Mouse (Mus musculus) liver, embryonic 11.5 days (tissue): ENCODE data around the gene Dph6. TPM values are rescaled to one million over a fixed set of nuclear protein-coding genes. Genes with fewer than 3 reads are reported as not detected.

Source experiments
- ATAC-seq: fragments of 200-750 bp; cut with Nextera tagmentation; replicated peaks from 2 replicates; pipeline ENCODE4 v1.8.0; 2017; ENCODE audit warnings: moderate number of reproducible peaks, mild to moderate bottlenecking, moderate TSS enrichment, moderate library complexity; ENCODE audit not compliant: low FRiP score
- DNase-seq: peaks from one replicate; pipeline ENCODE4 v3.0.0-alpha.2; 2017; ENCODE audit warnings: low spot score
- H3K27ac ChIP-seq: fragments of 300-500 bp; sonication (generic); 2 replicates; pipeline ENCODE4 v1.5.1; 2014; ENCODE audit warnings: mild to moderate bottlenecking, low read depth, low read length, control low read depth
- H3K27me3 ChIP-seq: fragments of 300-500 bp; sonication (generic); replicated peaks from 2 replicates; pipeline ENCODE4 v1.6.1; 2014; ENCODE audit warnings: low read length, mixed read lengths; ENCODE audit not compliant: control insufficient read depth, insufficient read depth
- H3K36me3 ChIP-seq: fragments of 300-500 bp; sonication (generic); 2 replicates; pipeline ENCODE4 v1.6.1; 2014; ENCODE audit warnings: mild to moderate bottlenecking, low read length, moderate library complexity, mixed read lengths; ENCODE audit not compliant: control insufficient read depth, insufficient read depth
- H3K4me1 ChIP-seq: fragments of 300-500 bp; sonication (generic); replicated peaks from 2 replicates; pipeline ENCODE4 v1.6.1; 2014; ENCODE audit warnings: low read length, mixed read lengths; ENCODE audit not compliant: control insufficient read depth, insufficient read depth
- H3K4me2 ChIP-seq: fragments of 300-500 bp; sonication (generic); 2 replicates; pipeline ENCODE4 v1.6.1; 2014; ENCODE audit warnings: mild to moderate bottlenecking, control low read depth, moderate library complexity
- H3K4me3 ChIP-seq: fragments of 300-500 bp; sonication (generic); 2 replicates; pipeline ENCODE4 v1.5.1; 2014; ENCODE audit warnings: low read depth, low read length, control low read depth
- H3K9ac ChIP-seq: fragments of 300-500 bp; sonication (generic); 2 replicates; pipeline ENCODE4 v1.6.1; 2014; ENCODE audit warnings: low read depth, low read length, control low read depth
- H3K9me3 ChIP-seq: fragments of 300-500 bp; sonication (generic); 2 replicates; pipeline ENCODE4 v1.6.1; 2016; ENCODE audit warnings: low read length, inconsistent platforms, mixed read lengths; ENCODE audit not compliant: control insufficient read depth
- WGBS: fragments of 180-500 bp; shearing (Covaris S2); extraction: QIAGEN DNeasy Blood & Tissue Kit; methylation state at CpG from one replicate; pipeline ENCODE4 v1.1.7; 2014; 5-methylcytosine and 5-hydroxymethylcytosine counted together
- polyA plus RNA-seq: library from polyadenylated mRNA; unstranded; fragments of >200 nt; fragmentation: Nextera tagmentation; extraction: Ambion mirVana; gene quantifications from 2 replicates; pipeline ENCODE4 v1.2.1, GENCODE M21; 2014

Gene Dph6
- polyA plus RNA-seq, 1 experiment from 2014 or later = 27.7 TPM

DNA sequence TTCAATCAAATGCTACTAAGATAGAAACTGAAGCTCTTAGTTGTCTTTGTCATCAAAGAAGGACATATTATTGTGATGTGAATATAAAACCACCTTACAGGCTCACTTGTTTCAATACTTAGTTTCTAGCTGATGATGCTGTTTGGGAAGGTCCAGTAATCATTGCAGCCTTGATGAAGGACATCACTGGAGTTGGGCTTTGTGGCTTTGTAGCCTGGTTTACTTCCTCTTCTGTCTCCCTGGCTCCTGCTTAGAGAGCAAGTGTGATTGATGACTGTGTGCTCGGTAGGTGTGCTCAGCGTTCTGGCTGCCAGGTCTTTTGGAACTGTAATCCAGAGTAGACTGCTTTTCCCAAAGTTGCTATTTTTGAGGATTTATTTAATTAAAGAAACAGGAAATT lies 55.0 kb downstream of the Dph6 start:
- Histone ChIP-seq H3K4me2 (no peak overlapping the region), H3K9ac (no peak overlapping the region), H3K9me3 (no peaks in the 10 kb centered on the region), H3K36me3 (no peaks in the 10 kb centered on the region), H3K27ac (no peak overlapping the region), H3K4me1 (no peaks in the 10 kb centered on the region), H3K4me3 (no peak overlapping the region), H3K27me3 (no peaks in the 10 kb centered on the region)
- no peak for ATAC-seq
- WGBS = 31% methylated on average over 2 of the region's 2 CpGs
- DNase-seq = no peak

DNA sequence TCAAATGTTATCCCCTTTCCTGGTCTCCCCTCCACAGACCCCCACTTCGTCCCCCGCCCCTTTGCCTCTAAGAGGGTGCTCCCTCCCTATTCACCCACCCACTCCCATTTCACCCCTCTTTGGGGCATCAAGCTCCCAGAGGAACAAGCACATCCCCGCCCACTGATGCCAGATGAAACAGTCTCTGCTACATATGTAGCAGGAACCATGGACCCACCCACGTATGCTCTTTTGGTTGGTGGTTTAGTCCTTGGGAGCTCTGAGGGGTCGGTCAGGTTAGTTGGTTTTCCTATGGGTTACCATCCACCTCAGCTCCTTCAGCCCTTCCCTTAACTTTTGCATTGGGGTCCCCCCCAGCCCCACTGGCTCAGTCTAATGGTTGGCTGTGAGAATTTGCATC lies 61.4 kb downstream of the Dph6 start:
- H3K27ac ChIP-seq = no peak overlapping the region
- H3K36me3 ChIP-seq = no peaks in the 10 kb centered on the region
- no peak for DNase-seq
- no peak overlapping the region for H3K4me2 ChIP-seq
- no peak for ATAC-seq
- no peak overlapping the region for H3K4me3 ChIP-seq
- no peaks in the 10 kb centered on the region for H3K9me3 ChIP-seq
- no peaks in the 10 kb centered on the region for H3K27me3 ChIP-seq
- no peak overlapping the region for H3K9ac ChIP-seq
- H3K4me1 ChIP-seq = no peaks in the 10 kb centered on the region
- 94% methylated on average over 5 of the region's 5 CpGs for WGBS

DNA sequence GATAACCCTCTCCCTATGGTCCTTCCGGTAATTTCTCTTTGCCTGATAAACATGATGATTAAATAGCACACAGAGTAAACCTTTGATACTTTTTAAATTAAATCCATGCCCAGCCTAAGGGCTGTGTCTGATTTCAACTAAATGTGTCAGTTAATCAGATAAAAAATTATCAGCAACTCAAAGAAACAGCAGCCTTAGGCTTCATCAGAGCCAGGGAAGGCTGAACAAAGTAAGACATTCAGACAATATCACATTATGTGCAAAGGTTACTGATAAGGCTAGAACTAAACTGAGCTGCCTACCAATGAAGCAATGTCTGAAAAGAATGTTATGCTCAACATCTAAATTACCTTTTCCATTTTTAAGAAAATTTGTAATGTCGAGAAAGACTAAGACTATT lies 74.0 kb downstream of the Dph6 start:
- ATAC-seq (no peak), DNase-seq (no peak)
- Histone ChIP-seq H3K9me3 (no peaks in the 10 kb centered on the region), H3K9ac (no peak overlapping the region), H3K27ac (no peak overlapping the region), H3K36me3 (no peaks in the 10 kb centered on the region), H3K4me1 (no peaks in the 10 kb centered on the region), H3K4me2 (no peak overlapping the region), H3K4me3 (no peak overlapping the region), H3K27me3 (no peaks in the 10 kb centered on the region)
- WGBS = 75% methylated on average over 2 of the region's 2 CpGs

- no peak overlapping the region for H3K4me2 ChIP-seq
- no peaks in the 10 kb centered on the region for H3K9me3 ChIP-seq
- no peaks in the 10 kb centered on the region for H3K27me3 ChIP-seq
- H3K9ac ChIP-seq = no peak overlapping the region
- H3K4me3 ChIP-seq = no peak overlapping the region
- no peaks in the 10 kb centered on the region for H3K4me1 ChIP-seq
- H3K36me3 ChIP-seq = no peaks in the 10 kb centered on the region
- 70% methylated on average over 2 of the region's 2 CpGs for WGBS
- ATAC-seq = no peak
- H3K27ac ChIP-seq = no peak overlapping the region
- DNase-seq = no peak
These were observed 111.7 kb downstream of the Dph6 start for GRCm38 (mm10) chr2:114543000-114543622.

DNA sequence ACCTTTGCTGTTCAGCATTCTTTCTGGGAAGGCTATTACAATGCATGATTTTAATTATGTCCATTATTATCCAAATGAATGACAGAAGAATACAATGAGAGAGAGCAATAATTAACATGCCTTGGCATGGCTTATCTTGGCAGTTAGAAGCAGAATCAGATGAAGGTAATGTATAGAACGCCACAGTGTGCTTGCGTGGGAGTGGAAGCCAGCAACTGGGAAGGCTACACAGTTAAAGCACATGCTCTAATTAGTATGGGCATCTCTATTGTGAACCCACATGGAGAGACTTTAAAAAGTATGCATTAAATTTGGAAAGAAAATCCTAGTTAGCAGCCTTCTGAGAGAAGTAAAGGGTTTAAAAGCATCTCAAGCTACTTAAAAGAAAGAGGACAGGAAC lies 112.4 kb downstream of the Dph6 start:
- Histone ChIP-seq H3K27me3 (no peaks in the 10 kb centered on the region), H3K9me3 (no peaks in the 10 kb centered on the region), H3K4me2 (no peak overlapping the region), H3K4me3 (no peak overlapping the region), H3K9ac (no peak overlapping the region), H3K27ac (no peak overlapping the region), H3K4me1 (no peaks in the 10 kb centered on the region), H3K36me3 (no peaks in the 10 kb centered on the region)
- ATAC-seq = no peak
- 67% methylated on average over 2 of the region's 2 CpGs for WGBS
- no peak for DNase-seq

GRCm38 (mm10) chr2:114540416-114540815 lies 114.3 kb downstream of the Dph6 start:
- no peak overlapping the region for H3K4me3 ChIP-seq
- no peak for ATAC-seq
- H3K27me3 ChIP-seq = no peaks in the 10 kb centered on the region
- H3K36me3 ChIP-seq = no peaks in the 10 kb centered on the region
- H3K9me3 ChIP-seq = no peaks in the 10 kb centered on the region
- H3K4me1 ChIP-seq = no peaks in the 10 kb centered on the region
- WGBS = 90% methylated on average over 6 of the region's 6 CpGs
- H3K9ac ChIP-seq = no peak overlapping the region
- no peak overlapping the region for H3K4me2 ChIP-seq
- DNase-seq = no peak
- H3K27ac ChIP-seq = no peak overlapping the region

DNA sequence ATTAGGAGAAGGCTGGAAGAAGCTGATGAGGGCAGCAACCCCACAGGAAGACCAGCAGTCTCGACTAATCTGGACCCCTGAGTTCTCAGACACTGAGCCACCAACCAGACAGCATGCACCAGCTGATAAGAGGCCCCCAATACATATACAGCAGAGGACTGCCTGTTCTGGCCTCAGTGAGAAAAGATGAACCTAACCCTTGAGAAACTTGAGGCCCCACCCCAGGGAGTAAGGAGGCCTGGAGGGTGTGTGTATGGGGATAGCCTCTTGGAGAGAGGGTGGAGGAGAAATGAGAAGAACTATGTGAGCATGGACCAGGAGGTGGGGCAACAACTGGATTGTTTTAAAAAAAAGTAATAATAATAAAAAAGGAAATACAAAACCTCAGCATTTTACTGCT lies 118.7 kb downstream of the Dph6 start:
- Histone ChIP-seq H3K4me1 (no peaks in the 10 kb centered on the region), H3K4me3 (no peak overlapping the region), H3K9ac (no peak overlapping the region), H3K27me3 (no peaks in the 10 kb centered on the region), H3K9me3 (no peaks in the 10 kb centered on the region), H3K36me3 (no peaks in the 10 kb centered on the region), H3K4me2 (no peak overlapping the region), H3K27ac (no peak overlapping the region)
- 14% methylated on average over 1 of the region's 1 CpGs for WGBS
- DNase-seq (no peak), ATAC-seq (peak; percentile 89)

- Histone ChIP-seq H3K9ac (no peak overlapping the region), H3K27ac (no peak overlapping the region), H3K27me3 (no peaks in the 10 kb centered on the region), H3K4me2 (no peak overlapping the region), H3K4me3 (no peak overlapping the region), H3K4me1 (no peaks in the 10 kb centered on the region), H3K36me3 (no peaks in the 10 kb centered on the region), H3K9me3 (no peaks in the 10 kb centered on the region)
- ATAC-seq = no peak
- 71% methylated on average over 5 of the region's 5 CpGs for WGBS
- no peak for DNase-seq
These were observed 123.6 kb downstream of the Dph6 start for GRCm38 (mm10) chr2:114531010-114531756.

DNA sequence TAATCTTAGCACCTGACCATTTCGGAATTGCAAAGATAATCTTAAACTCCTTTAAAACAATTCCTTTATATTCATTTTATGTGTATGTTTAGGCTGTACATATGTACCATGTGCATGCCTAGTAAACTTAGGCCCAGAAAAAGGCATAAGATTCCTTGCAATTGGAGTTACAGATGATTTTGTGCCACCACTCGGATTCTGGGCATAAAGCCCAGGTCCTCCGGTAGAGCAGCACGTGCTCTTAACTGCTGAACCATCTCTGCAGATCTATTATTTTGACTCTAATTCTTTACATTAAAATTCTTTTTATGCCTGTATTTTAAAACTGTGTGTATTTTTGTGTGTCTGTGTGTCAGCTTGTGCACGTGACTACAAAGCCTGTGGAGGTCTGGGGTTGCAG lies 134.3 kb downstream of the Dph6 start:
- H3K27ac ChIP-seq = no peak overlapping the region
- no peak for ATAC-seq
- H3K4me3 ChIP-seq = no peak overlapping the region
- no peaks in the 10 kb centered on the region for H3K9me3 ChIP-seq
- 89% methylated on average over 5 of the region's 5 CpGs for WGBS
- no peaks in the 10 kb centered on the region; the same call in 1 of the 2 replicates for H3K36me3 ChIP-seq
- H3K27me3 ChIP-seq = no peaks in the 10 kb centered on the region
- H3K4me2 ChIP-seq = no peak overlapping the region
- no peaks in the 10 kb centered on the region for H3K4me1 ChIP-seq
- no peak overlapping the region for H3K9ac ChIP-seq
- DNase-seq = no peak
